Mouse (Mus musculus) embryonic facial prominence, embryonic 12.5 days (tissue): ENCODE results near the gene Pxdn. TPM values are rescaled to one million over a fixed set of nuclear protein-coding genes. Genes with fewer than 3 reads are reported as not detected.

Experiments used
- ATAC-seq: fragments of 200-750 bp; cut with Nextera tagmentation; 2 replicates; pipeline ENCODE4 v1.8.0; 2017; ENCODE audit not compliant: insufficient number of reproducible peaks, insufficient read depth, low FRiP score, low TSS enrichment
- H3K27ac ChIP-seq: fragments of 300-500 bp; sonication (generic); 2 replicates; pipeline ENCODE4 v1.5.1; 2016; ENCODE audit warnings: mild to moderate bottlenecking
- H3K27me3 ChIP-seq: fragments of 300-500 bp; sonication (generic); 2 replicates; pipeline ENCODE4 v1.6.1; 2016; ENCODE audit warnings: mild to moderate bottlenecking, moderate library complexity
- H3K36me3 ChIP-seq: fragments of 300-500 bp; sonication (generic); 2 replicates; pipeline ENCODE4 v1.6.1; 2016; ENCODE audit warnings: mild to moderate bottlenecking
- H3K4me1 ChIP-seq: fragments of 300-500 bp; sonication (generic); 2 replicates; pipeline ENCODE4 v1.6.1; 2016
- H3K4me2 ChIP-seq: fragments of 300-500 bp; sonication (generic); replicated peaks from 2 replicates; pipeline ENCODE4 v1.6.1; 2016; ENCODE audit warnings: mild to moderate bottlenecking, moderate library complexity
- H3K4me3 ChIP-seq: fragments of 300-500 bp; sonication (generic); 2 replicates; pipeline ENCODE4 v1.5.1; 2016; ENCODE audit warnings: mild to moderate bottlenecking
- H3K9ac ChIP-seq: fragments of 300-500 bp; sonication (generic); 2 replicates; pipeline ENCODE4 v1.6.1; 2016; ENCODE audit warnings: mild to moderate bottlenecking, moderate library complexity
- H3K9me3 ChIP-seq: fragments of 300-500 bp; sonication (generic); 2 replicates; pipeline ENCODE4 v1.6.1; 2016; ENCODE audit warnings: mild to moderate bottlenecking, moderate library complexity
- WGBS: fragments of 180-500 bp; shearing (Covaris S2); methylation state at CpG from one replicate; pipeline ENCODE4 v1.1.7; 2016; 5-methylcytosine and 5-hydroxymethylcytosine counted together
- polyA plus RNA-seq: library from polyadenylated mRNA; unstranded; fragments of >200 nt; fragmentation: Nextera tagmentation; extraction: Ambion mirVana; gene quantifications from 2 replicates; pipeline ENCODE4 v1.2.1, GENCODE M21; 2016

Pxdn gene
- 129 and 130 TPM in 2 replicates for polyA plus RNA-seq

DNA sequence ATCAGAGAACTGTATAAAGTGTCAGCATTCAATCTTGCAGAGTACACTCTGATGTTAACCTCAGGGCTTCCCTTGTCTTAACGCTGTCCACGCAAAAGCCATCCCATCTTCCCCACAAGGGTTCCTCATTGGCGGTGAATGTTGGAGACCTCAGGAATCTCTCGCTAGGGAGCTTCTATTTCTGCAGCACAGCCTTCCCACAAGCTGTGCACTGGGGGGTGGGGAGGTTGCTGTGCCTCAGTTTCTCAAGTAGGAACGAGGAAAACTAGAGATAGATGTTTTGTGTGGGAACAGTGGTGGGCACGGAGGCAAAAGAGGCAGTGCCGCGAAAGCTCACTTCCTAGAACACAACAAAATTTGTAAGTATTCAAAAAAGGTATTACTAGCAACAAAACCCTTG, at the start of gene Pxdn:
TSS of gene Pxdn (plus strand) at position 301 of the 400 bp plus-strand sequence.
- Histone ChIP-seq H3K9me3 (no peaks in the 10 kb centered on the region), H3K27ac (peak within 1 kb of the TSS; percentile 89), H3K27me3 (no peaks in the 10 kb centered on the region), H3K9ac (peak within 1 kb of the TSS; percentile 90), H3K36me3 (0 out of 2 replicates have a peak, but pooled peaks cover 7% of the 10 kb centered on the region), H3K4me1 (peaks cover 23% of the 10 kb centered on the region), H3K4me3 (peak within 1 kb of the TSS; percentile 79), H3K4me2 (peak within 1 kb of the TSS; percentile 73)
- ATAC-seq = no peak
- 26% methylated on average over 8 of the region's 8 CpGs for WGBS

DNA sequence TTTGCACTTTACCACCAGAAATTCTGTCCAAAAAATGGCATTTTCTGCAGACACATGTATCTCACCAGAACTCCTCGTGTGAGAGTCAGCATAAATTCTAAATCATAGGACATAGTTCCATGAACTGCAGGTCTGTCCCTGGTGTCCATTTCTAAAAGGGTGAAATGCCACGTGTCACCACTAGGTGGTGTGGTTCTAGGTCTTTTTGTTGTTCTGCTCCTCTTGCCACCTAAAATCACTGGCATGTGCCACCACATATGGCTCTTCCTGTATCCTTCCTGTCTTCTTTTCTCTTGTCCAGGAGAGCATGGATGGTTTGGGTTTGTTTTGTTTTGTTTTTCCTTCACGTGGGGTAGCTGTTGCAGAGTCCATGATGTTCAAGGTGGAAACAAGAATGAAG, 42.7 kb upstream of the Pxdn start:
- Histone ChIP-seq H3K27ac (no peak overlapping the region), H3K27me3 (no peaks in the 10 kb centered on the region), H3K36me3 (no peaks in the 10 kb centered on the region), H3K4me3 (no peak overlapping the region), H3K9me3 (no peaks in the 10 kb centered on the region), H3K9ac (no peak overlapping the region), H3K4me1 (no peaks in the 10 kb centered on the region), H3K4me2 (no peak overlapping the region)
- no peak for ATAC-seq
- WGBS = 16% methylated on average over 3 of the region's 3 CpGs

DNA sequence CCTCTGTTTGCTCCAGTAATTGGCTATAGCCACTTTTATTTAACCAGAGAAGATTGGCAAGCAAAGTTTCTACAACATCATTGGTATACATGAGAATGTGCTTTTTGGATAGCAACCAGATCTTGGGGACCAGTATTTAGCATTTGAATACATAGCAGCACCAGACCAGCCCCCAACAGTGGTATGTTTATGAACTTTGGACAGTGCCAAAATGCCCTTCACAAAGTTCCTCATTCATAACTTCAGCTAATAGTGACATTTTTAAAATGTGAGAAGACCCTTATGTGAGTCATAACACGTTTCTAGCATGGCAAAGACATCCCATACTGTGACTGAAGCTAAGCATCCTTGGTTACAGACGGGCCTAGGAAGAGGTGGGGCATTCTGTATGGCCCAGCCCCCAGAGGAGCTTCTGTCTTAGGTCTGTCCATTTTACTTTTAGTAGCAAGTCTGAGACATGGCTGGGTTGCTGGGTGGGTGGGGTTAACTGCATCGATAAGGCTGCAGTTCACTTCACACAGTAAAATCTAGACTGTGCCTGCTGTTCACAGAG, 39.8 kb upstream of the Pxdn start:
- no peak overlapping the region for H3K9ac ChIP-seq
- ATAC-seq = no peak
- H3K36me3 ChIP-seq = no peaks in the 10 kb centered on the region
- H3K9me3 ChIP-seq = no peaks in the 10 kb centered on the region
- 70% methylated on average over 3 of the region's 3 CpGs for WGBS
- no peaks in the 10 kb centered on the region for H3K27me3 ChIP-seq
- no peak overlapping the region for H3K27ac ChIP-seq
- H3K4me2 ChIP-seq = no peak overlapping the region
- H3K4me1 ChIP-seq = no peaks in the 10 kb centered on the region
- H3K4me3 ChIP-seq = no peak overlapping the region

DNA sequence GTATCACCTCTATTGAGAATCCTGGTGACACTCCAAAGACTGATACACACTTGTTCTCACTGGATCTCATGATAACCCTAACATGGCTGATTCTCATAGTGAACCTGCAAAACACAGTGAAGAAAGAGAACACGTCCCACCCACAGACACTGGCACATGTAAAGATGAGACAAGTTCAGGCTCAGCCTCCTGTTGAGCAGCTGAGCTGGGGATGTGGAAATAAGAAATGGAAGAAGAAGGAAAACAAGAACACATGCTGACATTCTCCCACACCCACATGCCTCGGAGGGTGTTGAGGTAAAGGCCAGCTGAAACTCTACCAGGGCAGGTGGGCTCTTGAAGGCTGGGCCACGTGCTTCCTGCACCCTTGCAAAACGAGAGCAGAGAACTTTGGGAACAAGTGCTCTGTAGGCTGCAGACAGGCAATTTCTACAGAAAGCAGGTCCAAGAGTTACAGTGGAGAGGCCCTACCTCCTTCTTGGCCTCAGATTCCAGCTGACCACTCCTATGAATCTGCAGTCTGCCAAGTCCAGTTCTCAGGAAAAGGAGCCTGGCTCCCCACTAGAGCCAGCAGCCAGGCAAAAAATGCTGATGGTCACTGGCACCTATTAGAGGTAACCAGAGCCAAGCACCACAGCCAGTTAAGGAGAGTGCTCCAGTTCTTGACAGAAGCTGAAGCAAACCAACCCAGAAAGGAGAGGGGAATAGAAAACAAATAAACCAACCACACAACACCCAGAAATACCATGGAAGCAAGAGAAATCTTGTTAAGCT, 33.1 kb upstream of the Pxdn start:
- H3K4me2 ChIP-seq = no peak overlapping the region
- no peak for ATAC-seq

DNA sequence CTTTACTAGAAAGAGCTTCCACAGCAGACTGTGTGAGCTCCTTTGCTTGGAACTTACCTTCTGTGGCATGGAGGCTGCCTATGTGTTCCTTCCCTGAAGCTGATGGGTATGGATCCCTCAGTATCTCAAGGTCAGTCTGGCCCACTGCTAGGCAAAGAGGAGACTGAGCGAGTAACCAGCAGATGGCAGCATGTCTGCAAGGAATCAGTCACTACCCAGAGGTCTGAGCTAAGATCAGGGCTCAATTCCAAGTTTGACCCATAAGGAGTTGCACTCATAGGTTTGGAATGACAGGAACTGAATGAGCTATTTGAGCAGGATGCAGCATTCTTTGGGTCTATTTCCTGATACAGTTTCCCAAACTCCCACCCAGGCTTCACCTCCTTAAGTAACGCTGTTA, 30.4 kb upstream of the Pxdn start:
- no peak overlapping the region for H3K27ac ChIP-seq
- H3K4me3 ChIP-seq = no peak overlapping the region
- H3K4me1 ChIP-seq = no peaks in the 10 kb centered on the region
- no peaks in the 10 kb centered on the region for H3K27me3 ChIP-seq
- whole genome bisulfite sequencing = 41% methylated on average over 2 of the region's 2 CpGs
- no peaks in the 10 kb centered on the region for H3K9me3 ChIP-seq
- no peak overlapping the region for H3K9ac ChIP-seq
- no peaks in the 10 kb centered on the region for H3K36me3 ChIP-seq
- no peak for ATAC-seq
- H3K4me2 ChIP-seq = no peak overlapping the region

More for the DNA sequence above, 33.1 kb upstream of the Pxdn start:
- Histone ChIP-seq H3K9me3 (no peaks in the 10 kb centered on the region), H3K27ac (no peak overlapping the region), H3K36me3 (no peaks in the 10 kb centered on the region), H3K4me3 (no peak overlapping the region), H3K4me1 (no peaks in the 10 kb centered on the region), H3K27me3 (no peaks in the 10 kb centered on the region), H3K9ac (no peak overlapping the region)
- 71% methylated on average over 4 of the region's 4 CpGs for WGBS

DNA sequence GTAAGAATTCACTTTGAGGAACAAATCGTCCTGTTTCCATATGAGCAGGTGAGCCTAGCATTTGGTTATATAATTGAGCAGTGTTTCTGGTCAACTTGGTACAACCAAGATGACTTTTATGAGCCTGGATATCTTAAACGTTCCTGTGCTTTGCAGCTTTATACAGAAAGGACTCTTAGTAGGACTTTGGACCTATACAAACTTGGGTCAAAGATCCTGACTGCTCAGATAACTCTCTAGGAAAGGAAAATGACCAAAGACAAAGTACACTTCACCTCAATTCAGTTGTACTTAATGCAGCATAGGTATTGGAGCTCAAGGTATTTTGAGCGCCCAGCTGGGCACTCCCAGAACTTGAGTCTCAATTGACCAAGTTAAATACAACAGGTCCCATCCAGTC, 21.3 kb upstream of the Pxdn start:
- H3K4me1 ChIP-seq = no peaks in the 10 kb centered on the region
- no peak overlapping the region for H3K4me3 ChIP-seq
- H3K9me3 ChIP-seq = no peaks in the 10 kb centered on the region
- 81% methylated on average over 3 of the region's 3 CpGs for whole genome bisulfite sequencing
- no peak for ATAC-seq
- H3K27me3 ChIP-seq = no peaks in the 10 kb centered on the region
- no peaks in the 10 kb centered on the region for H3K36me3 ChIP-seq
- no peak overlapping the region for H3K4me2 ChIP-seq
- H3K9ac ChIP-seq = no peak overlapping the region
- no peak overlapping the region for H3K27ac ChIP-seq

DNA sequence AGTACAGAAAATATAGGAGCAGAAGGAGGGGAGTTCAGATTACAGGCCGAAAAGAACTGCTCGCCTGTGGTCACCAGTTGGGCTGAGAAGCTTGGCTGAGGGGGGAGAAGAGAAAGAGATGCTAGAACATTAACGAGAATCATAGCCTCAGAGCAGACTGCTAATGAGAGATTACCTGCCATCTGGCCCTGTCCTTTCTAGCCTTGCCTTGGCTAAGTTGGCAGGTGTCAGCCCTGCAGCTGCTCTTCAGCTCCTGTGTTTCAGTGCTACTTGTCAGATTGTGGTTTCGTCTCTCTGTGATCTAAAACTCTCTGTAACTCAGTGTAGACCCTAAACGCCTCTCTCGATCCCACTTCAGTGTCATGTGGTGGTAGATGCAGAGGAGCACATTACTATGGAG, 20.6 kb upstream of the Pxdn start:
- H3K27ac ChIP-seq = no peak overlapping the region
- H3K4me3 ChIP-seq = no peak overlapping the region
- no peaks in the 10 kb centered on the region for H3K27me3 ChIP-seq
- H3K9ac ChIP-seq = no peak overlapping the region
- WGBS = 81% methylated on average over 6 of the region's 6 CpGs
- H3K36me3 ChIP-seq = no peaks in the 10 kb centered on the region
- no peaks in the 10 kb centered on the region for H3K4me1 ChIP-seq
- no peak for ATAC-seq
- H3K4me2 ChIP-seq = no peak overlapping the region
- H3K9me3 ChIP-seq = no peaks in the 10 kb centered on the region

DNA sequence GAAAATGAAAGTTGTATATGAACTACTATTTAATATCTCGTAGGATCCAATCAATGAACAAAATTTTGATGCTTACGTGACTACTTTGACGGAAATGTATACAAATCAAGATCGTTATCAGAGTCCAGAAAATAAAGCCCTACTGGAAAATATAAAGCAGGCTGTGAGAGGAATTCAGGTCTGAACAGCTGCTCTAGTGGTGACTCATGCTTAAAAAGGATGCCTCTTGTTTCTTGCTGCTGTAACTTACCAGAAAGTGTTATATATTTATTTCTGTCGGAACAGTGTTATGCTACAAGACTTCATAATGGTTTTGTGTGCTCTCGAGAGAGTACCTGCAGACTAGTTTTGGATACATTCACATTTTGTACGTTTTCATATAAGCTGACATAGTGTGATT, 17.1 kb upstream of the Pxdn start:
- no peaks in the 10 kb centered on the region for H3K36me3 ChIP-seq
- H3K27ac ChIP-seq = no peak overlapping the region
- no peaks in the 10 kb centered on the region for H3K4me1 ChIP-seq
- H3K9me3 ChIP-seq = no peaks in the 10 kb centered on the region
- no peak overlapping the region for H3K4me3 ChIP-seq
- 74% methylated on average over 7 of the region's 7 CpGs for WGBS
- no peak overlapping the region for H3K4me2 ChIP-seq
- no peaks in the 10 kb centered on the region for H3K27me3 ChIP-seq
- no peak for ATAC-seq
- H3K9ac ChIP-seq = no peak overlapping the region

DNA sequence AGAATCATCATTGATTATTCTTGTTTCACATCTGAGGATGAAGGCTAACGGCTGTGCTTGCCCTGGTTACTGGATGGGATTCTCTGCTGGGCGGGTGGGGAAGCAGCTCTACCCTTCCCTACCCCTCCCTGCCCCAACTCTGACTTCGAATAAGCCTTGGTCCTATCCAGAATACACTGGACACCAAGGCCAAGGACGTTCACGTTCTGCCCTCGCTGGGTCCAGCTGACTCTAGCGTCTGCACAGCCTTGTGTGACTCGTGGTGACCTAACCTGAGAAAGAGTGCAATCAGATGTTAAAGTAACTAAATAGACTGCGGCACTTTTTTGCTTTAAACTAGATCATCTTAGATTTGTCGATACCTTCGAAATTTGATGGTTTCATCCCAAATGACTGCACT, 15.9 kb upstream of the Pxdn start:
- Histone ChIP-seq H3K4me3 (no peak overlapping the region), H3K27me3 (no peaks in the 10 kb centered on the region)
- WGBS = 83% methylated on average over 11 of the region's 11 CpGs

DNA sequence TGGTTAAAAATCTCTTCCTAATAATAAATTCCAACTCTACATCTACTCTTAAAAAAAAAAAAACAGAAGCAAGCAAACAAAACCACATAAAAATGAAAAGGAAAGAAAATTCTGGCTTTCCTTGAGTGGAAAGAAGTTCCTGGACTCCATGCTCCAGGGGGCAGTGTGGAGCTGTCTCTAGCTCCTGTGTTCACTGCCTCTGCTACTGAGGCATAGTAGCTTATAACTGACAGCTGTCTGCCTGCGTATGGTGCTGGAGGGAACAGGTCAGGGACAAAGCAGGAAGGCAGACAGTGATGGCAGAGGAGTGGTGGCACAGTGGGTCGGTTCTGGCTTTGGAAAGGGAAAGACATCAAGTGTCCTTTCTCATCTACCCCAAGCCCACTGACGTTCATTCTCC, 10.5 kb upstream of the Pxdn start:
- Histone ChIP-seq H3K27ac (no peak overlapping the region), H3K9ac (no peak overlapping the region), H3K36me3 (no peaks in the 10 kb centered on the region), H3K27me3 (no peaks in the 10 kb centered on the region), H3K9me3 (no peaks in the 10 kb centered on the region), H3K4me1 (no peaks in the 10 kb centered on the region), H3K4me3 (no peak overlapping the region), H3K4me2 (no peak overlapping the region)
- 38% methylated on average over 3 of the region's 3 CpGs for WGBS
- ATAC-seq = no peak

More for the DNA sequence above, 15.9 kb upstream of the Pxdn start:
- no peak for ATAC-seq
- no peak overlapping the region for H3K27ac ChIP-seq
- H3K36me3 ChIP-seq = no peaks in the 10 kb centered on the region
- H3K9me3 ChIP-seq = no peaks in the 10 kb centered on the region
- H3K4me2 ChIP-seq = no peak overlapping the region
- H3K9ac ChIP-seq = no peak overlapping the region
- no peaks in the 10 kb centered on the region for H3K4me1 ChIP-seq

DNA sequence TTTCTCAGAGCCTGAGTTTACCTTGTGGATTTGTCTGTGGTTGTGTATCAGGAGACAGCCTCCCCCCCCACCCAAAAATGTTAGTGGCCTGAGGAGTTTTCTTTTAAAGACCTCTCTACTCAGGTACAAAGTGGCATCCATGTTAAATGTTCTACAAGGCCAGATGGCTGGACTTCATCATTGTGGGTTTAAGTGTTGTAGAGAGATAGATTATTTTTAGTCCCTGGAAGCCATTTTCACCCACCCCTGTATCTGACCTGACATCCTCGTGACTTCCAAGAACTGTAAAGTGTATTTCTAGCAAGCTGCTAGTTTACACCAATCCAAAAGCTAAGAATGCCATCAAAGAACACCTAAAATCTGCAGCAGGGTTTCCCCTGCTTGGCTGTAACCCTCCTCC, 6.8 kb upstream of the Pxdn start:
- H3K36me3 ChIP-seq = no peaks in the 10 kb centered on the region
- H3K4me2 ChIP-seq = no peak overlapping the region
- ATAC-seq = no peak
- WGBS = 74% methylated on average over 1 of the region's 1 CpGs
- H3K27ac ChIP-seq = no peak overlapping the region
- H3K9ac ChIP-seq = no peak overlapping the region
- H3K9me3 ChIP-seq = no peaks in the 10 kb centered on the region
- no peaks in the 10 kb centered on the region for H3K27me3 ChIP-seq
- H3K4me3 ChIP-seq = no peak overlapping the region
- no peaks in the 10 kb centered on the region for H3K4me1 ChIP-seq

DNA sequence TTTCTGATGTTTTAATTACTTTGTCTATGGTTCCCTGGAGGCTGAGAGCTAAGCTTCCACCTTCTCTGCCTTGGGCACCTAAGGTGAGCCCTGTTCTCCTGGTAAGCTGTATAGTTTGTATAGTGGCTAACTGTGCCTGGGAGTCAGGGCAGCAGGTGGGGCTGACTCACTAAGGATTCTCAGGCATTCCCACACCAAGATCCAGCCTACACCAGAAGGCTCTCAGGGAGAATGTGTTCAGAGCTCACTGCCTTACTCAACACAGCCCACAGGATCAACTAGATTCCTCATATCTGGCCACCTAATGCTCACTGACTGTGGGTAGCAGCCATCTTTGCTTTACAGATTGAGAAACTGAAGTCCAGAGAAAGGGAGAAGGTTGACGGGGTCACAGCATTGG, 4.5 kb upstream of the Pxdn start:
- no peaks in the 10 kb centered on the region for H3K27me3 ChIP-seq
- no peaks in the 10 kb centered on the region for H3K4me1 ChIP-seq
- no peaks in the 10 kb centered on the region for H3K9me3 ChIP-seq
- H3K9ac ChIP-seq = no peak overlapping the region
- H3K4me3 ChIP-seq = no peak overlapping the region
- ATAC-seq = no peak
- H3K36me3 ChIP-seq = no peaks in the 10 kb centered on the region
- no peak overlapping the region for H3K27ac ChIP-seq
- 96% methylated on average over 1 of the region's 1 CpGs for WGBS
- no peak overlapping the region for H3K4me2 ChIP-seq
